Mouse (Mus musculus) myocyte (in vitro differentiated cells): ENCODE results near the gene Mrpl37.
"Not testable (repeated sequence)": the region's sequence is repeated elsewhere in the genome, so short reads cannot be mapped to it uniquely, and the experiment has no call there.

Experiments used
- CEBPB ChIP-seq: IDR thresholded peaks from 2 replicates; pipeline ENCODE4 v1.6.1; 2011; ENCODE audit warnings: mild to moderate bottlenecking, moderate library complexity; ENCODE audit not compliant: poor library complexity, insufficient read depth, severe bottlenecking
- E2F4 ChIP-seq: IDR thresholded peaks from one replicate; pipeline ENCODE4 v1.6.1; 2011; ENCODE audit warnings: mild to moderate bottlenecking, control low read depth, moderate library complexity; ENCODE audit not compliant: insufficient read depth
- MAX ChIP-seq: IDR thresholded peaks from one replicate; pipeline ENCODE4 v1.6.1; 2011; ENCODE audit warnings: low read depth, mild to moderate bottlenecking, control low read depth
- MYOD1 ChIP-seq, 3 experiments: IDR thresholded peaks; one replicate each; pipeline ENCODE4 v1.6.1; 2011; ENCODE audit warnings: control low read depth in 2 of 3, low read depth in 2 of 3, mild to moderate bottlenecking in 2 of 3, moderate library complexity in 1 of 3; ENCODE audit not compliant: insufficient read length in 2 of 3, control insufficient read depth in 1 of 3
- MYOG ChIP-seq, 3 experiments: IDR thresholded peaks; one replicate each; pipeline ENCODE4 v1.6.1; 2011; ENCODE audit warnings: control low read depth in 2 of 3, low read depth in 2 of 3, mild to moderate bottlenecking in 2 of 3; ENCODE audit not compliant: insufficient read length in 2 of 3, control insufficient read depth in 1 of 3, insufficient read depth in 1 of 3
- POLR2A ChIP-seq: IDR thresholded peaks from one replicate; pipeline ENCODE4 v1.6.1; 2011; ENCODE audit warnings: low read depth, mild to moderate bottlenecking, control low read depth, moderate library complexity; ENCODE audit not compliant: insufficient read length
- POLR2AphosphoS2 ChIP-seq: IDR thresholded peaks from one replicate; pipeline ENCODE4 v1.6.1; 2011; ENCODE audit warnings: low read depth, control low read depth; ENCODE audit not compliant: insufficient read length
- REST ChIP-seq: IDR thresholded peaks from one replicate; pipeline ENCODE4 v1.6.1; 2011; ENCODE audit warnings: mild to moderate bottlenecking, control low read depth, moderate library complexity; ENCODE audit not compliant: insufficient read depth, insufficient read length
- SRF ChIP-seq: IDR thresholded peaks from one replicate; pipeline ENCODE4 v1.6.1; 2011; ENCODE audit warnings: low read depth; ENCODE audit not compliant: control insufficient read depth, insufficient read length
- TCF12 ChIP-seq: IDR thresholded peaks from one replicate; pipeline ENCODE4 v1.6.1; 2011; ENCODE audit warnings: mild to moderate bottlenecking, control low read depth; ENCODE audit not compliant: poor library complexity, insufficient read depth, severe bottlenecking
- TCF3 ChIP-seq: IDR thresholded peaks from one replicate; pipeline ENCODE4 v1.6.1; 2011; ENCODE audit warnings: low read depth, control low read depth; ENCODE audit not compliant: insufficient read length
- USF1 ChIP-seq: IDR thresholded peaks from one replicate; pipeline ENCODE4 v1.6.1; 2011; ENCODE audit warnings: low read depth, mild to moderate bottlenecking, control low read depth, moderate library complexity

DNA sequence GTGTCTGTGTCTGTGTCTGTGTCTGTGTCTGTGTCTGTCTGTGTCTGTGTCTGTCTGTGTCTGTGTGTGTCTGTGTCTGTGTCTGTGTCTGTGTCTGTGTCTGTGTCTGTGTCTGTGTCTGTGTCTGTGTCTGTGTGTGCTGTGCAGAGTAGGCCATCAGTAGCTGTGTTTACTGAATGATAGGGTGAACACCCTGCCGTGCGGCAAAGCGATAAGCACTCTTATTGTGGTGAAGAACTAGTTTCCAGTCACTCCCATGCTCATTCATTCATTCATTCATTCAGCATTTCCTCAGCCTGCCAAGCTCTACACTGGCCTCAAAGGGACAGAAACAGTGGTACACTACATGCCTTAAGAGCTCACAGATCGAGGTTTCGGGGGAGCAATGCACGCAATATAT, 42.5 kb upstream of the Mrpl37 start:
- not testable (repeated sequence) for TF ChIP-seq TCF12; MYOD1 (IDR thresholded peaks at IDR 0.05; ENCODE audit: control insufficient read depth in 1 of 3, insufficient read length in 2 of 3, low read depth in 2 of 3); USF1; POLR2A; MAX; CEBPB; MYOG (IDR thresholded peaks at IDR 0.05; ENCODE audit: control insufficient read depth in 1 of 3, insufficient read depth in 1 of 3, insufficient read length in 2 of 3, low read depth in 2 of 3); E2F4; POLR2AphosphoS2; REST; TCF3; SRF
